12 mouse cellular contexts compared by ENCODE assay signal in the genomic region with DNA sequence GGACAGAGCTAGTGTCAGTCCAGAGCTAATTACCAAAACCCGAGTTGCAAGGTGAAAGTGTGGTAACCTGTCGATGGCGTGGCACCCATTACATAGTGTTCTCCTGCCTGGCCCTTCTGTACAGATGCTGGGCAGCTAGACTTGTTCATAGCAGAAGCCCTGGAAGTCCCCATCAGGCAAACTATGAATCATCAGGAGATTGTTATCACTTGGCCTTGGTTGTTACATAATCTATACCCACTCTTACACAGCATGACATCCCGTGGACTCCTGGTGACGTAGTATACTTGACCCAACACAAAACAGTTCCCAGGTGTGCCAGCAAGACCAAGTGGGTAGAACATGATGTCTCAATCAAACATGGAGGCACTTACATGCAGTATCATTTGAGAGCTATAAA.
"Had no signal": no experiment of that assay in that cellular context is flagged by ENCODE, and none has a peak within 500 bp of the region (broad histone marks: within the 10 kb centered on the region; RNA-seq: fewer than 3 reads in every experiment).

No protein-coding gene starts in this region.

- H3K4me3 ChIP-seq: limb, embryonic 12.5 days; midbrain, embryonic 12.5 days had no signal

- H3K9me3 ChIP-seq: limb, embryonic 12.5 days had no signal

- DNase-seq: kidney, adult 8-10 months; kidney, postnatal 25 days; liver; lung, adult 2 months; lung, postnatal 10 days; right cerebral cortex, postnatal 25 days; thymus, postnatal 36 days had no signal

- H3K27me3 ChIP-seq: limb, embryonic 12.5 days; midbrain, embryonic 12.5 days had no signal

- H3K4me2 ChIP-seq: limb, embryonic 12.5 days; midbrain, embryonic 12.5 days had no signal

- ATAC-seq: midbrain, embryonic 16.5 days had no signal

- H3K27ac ChIP-seq: limb, embryonic 12.5 days; liver, embryonic 14.5 days; macrophage; midbrain, embryonic 12.5 days had no signal

- H3K9ac ChIP-seq: limb, embryonic 12.5 days; liver, embryonic 14.5 days; midbrain, embryonic 12.5 days had no signal
